Mouse (Mus musculus): ENCODE results near the gene Trp53rkb. TPM values are rescaled to one million over a fixed set of nuclear protein-coding genes. Genes with fewer than 3 reads are reported as not detected.
"Not testable (repeated sequence)": the region's sequence is repeated elsewhere in the genome, so short reads cannot be mapped to it uniquely, and the experiment has no call there.

The Trp53rkb gene
- total RNA-seq (2014; rRNA removed) (1.5 and 1.8 TPM in 2 replicates), polyA plus RNA-seq (2012; rRNA removed) (3.0 and 3.1 TPM in 2 replicates)

DNA sequence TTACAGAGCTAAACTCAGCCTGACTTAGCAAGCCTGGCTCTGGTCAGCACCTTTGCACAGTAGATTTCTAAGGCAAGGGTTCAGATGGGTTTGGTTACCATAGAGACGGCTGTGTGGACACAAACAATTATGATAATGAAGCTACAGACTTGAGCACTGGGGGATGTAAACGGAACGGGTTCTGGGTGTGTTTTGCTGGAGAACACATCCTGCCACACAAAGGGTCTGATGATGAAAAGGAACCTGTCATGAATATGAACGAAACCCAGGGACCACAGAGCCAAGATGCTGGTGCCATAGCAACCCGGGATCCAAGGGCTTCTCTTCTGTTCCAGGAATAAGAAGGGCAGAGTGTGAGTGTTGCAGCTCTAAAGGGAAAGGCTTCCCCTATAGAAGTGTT is at the start of gene Trp53rkb:
Gene Trp53rkb (plus strand): TSS at position 177 of the 400 bp plus-strand sequence.
- Histone ChIP-seq H3K4me3 (ENCODE audit: insufficient read depth, low read depth, low read length) (peak within 1 kb of the TSS; percentile 73), H3K27ac (replicated peaks; ENCODE audit: insufficient read depth, low read depth, low read length) (no peak within 1 kb of the TSS; the same call in 1 of the 2 replicates), H3K9ac (ENCODE audit: low read depth, low read length) (peak within 1 kb of the TSS; percentile 53), H3K36me3 (ENCODE audit: control insufficient read depth, insufficient read depth, low read length) (no peaks in the 10 kb centered on the region), H3K79me2 (ENCODE audit: control insufficient read depth, insufficient read depth, low read length) (no peaks in the 10 kb centered on the region), H3K4me1 (ENCODE audit: control insufficient read depth, insufficient read depth, low read length) (peaks cover 9% of the 10 kb centered on the region), H3K27me3 (ENCODE audit: control insufficient read depth, insufficient read depth, low read length) (no peaks in the 10 kb centered on the region)
- 89% methylated on average over 5 of the region's 5 CpGs for WGBS
- TF ChIP-seq CTCF (IDR thresholded peaks at IDR 0.05; ENCODE audit: low read depth, low read length) (no peak), POLR2A (IDR thresholded peaks at IDR 0.05; ENCODE audit: extremely low read depth, insufficient read depth, low read length) (no peak)
- no peak for DNase-seq (ENCODE audit: extremely low read depth, low read depth, low spot score)

DNA sequence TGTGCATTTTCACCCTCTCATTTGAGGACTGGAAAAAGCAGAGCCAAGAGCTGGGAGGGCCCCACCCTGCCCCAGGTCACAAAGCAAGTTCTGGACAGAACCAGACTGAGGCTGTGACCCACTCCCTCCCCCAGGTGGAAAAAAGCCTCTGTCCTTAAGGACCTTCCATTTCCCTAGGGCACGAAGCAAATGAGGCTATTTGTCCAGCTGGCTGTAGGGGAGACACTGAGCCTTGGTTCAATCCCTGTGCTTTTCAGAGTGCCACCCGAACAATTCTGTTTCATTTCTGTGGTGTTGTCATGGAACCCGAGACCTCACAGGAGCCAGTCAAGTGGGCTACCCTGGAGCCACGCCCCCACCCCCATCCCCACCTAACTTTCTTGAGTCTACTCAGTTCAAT is 48.8 kb upstream of the Trp53rkb start:
- Histone ChIP-seq H3K36me3 (ENCODE audit: control insufficient read depth, insufficient read depth, low read length) (no peaks in the 10 kb centered on the region), H3K79me2 (ENCODE audit: control insufficient read depth, insufficient read depth, low read length) (no peaks in the 10 kb centered on the region), H3K27me3 (ENCODE audit: control insufficient read depth, insufficient read depth, low read length) (no peaks in the 10 kb centered on the region), H3K27ac (replicated peaks; ENCODE audit: insufficient read depth, low read depth, low read length) (no peak overlapping the region), H3K4me3 (ENCODE audit: insufficient read depth, low read depth, low read length) (no peak overlapping the region), H3K9ac (ENCODE audit: low read depth, low read length) (no peak overlapping the region), H3K4me1 (ENCODE audit: control insufficient read depth, insufficient read depth, low read length) (no peaks in the 10 kb centered on the region)
- no peak for TF ChIP-seq CTCF (IDR thresholded peaks at IDR 0.05; ENCODE audit: low read depth, low read length)
- TF ChIP-seq POLR2A (IDR thresholded peaks at IDR 0.05; ENCODE audit: extremely low read depth, insufficient read depth, low read length), result no peak
- 75% methylated on average over 4 of the region's 4 CpGs for WGBS
- DNase-seq (ENCODE audit: extremely low read depth, low read depth, low spot score), result no peak

DNA sequence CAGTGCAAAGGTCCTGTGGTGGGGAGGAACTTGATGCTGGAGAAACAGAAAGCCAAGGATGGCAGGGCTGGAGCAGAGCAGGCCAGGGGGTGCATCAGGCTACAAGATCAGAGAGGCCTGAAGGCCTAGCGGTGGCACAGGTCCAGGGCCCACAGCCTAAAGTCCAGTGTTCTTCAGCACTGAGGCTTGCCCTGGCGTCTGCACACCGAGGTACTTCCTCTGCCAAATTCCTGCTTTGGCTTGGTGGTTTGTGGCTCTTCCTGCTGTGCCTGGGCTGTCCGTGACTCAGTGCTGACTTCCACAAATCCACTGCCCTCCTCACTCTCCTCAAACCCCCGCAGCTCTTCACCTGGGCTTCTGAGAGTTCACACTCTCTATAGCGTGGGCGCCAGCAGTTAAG is 47.9 kb upstream of the Trp53rkb start:
- H3K79me2 ChIP-seq (ENCODE audit: control insufficient read depth, insufficient read depth, low read length), result no peaks in the 10 kb centered on the region
- H3K27ac ChIP-seq (replicated peaks; ENCODE audit: insufficient read depth, low read depth, low read length), result no peak overlapping the region
- no peaks in the 10 kb centered on the region for H3K36me3 ChIP-seq (ENCODE audit: control insufficient read depth, insufficient read depth, low read length)
- DNase-seq (ENCODE audit: extremely low read depth, low read depth, low spot score), result peak; percentile 60
- H3K9ac ChIP-seq (ENCODE audit: low read depth, low read length), result no peak overlapping the region
- no peaks in the 10 kb centered on the region for H3K4me1 ChIP-seq (ENCODE audit: control insufficient read depth, insufficient read depth, low read length)
- no peak overlapping the region for H3K4me3 ChIP-seq (ENCODE audit: insufficient read depth, low read depth, low read length)
- WGBS, result 56% methylated on average over 7 of the region's 7 CpGs
- H3K27me3 ChIP-seq (ENCODE audit: control insufficient read depth, insufficient read depth, low read length), result no peaks in the 10 kb centered on the region
- TF ChIP-seq CTCF (IDR thresholded peaks at IDR 0.05; ENCODE audit: low read depth, low read length) (no peak), POLR2A (IDR thresholded peaks at IDR 0.05; ENCODE audit: extremely low read depth, insufficient read depth, low read length) (no peak)

- H3K36me3 ChIP-seq (ENCODE audit: control insufficient read depth, insufficient read depth, low read length), result no peaks in the 10 kb centered on the region
- TF ChIP-seq CTCF (IDR thresholded peaks at IDR 0.05; ENCODE audit: low read depth, low read length) (no peak), POLR2A (IDR thresholded peaks at IDR 0.05; ENCODE audit: extremely low read depth, insufficient read depth, low read length) (no peak)
- no peaks in the 10 kb centered on the region for H3K4me1 ChIP-seq (ENCODE audit: control insufficient read depth, insufficient read depth, low read length)
- H3K79me2 ChIP-seq (ENCODE audit: control insufficient read depth, insufficient read depth, low read length), result no peaks in the 10 kb centered on the region
- no peaks in the 10 kb centered on the region for H3K27me3 ChIP-seq (ENCODE audit: control insufficient read depth, insufficient read depth, low read length)
- WGBS, result 80% methylated on average over 9 of the region's 9 CpGs
- no peak overlapping the region for H3K4me3 ChIP-seq (ENCODE audit: insufficient read depth, low read depth, low read length)
- DNase-seq (ENCODE audit: extremely low read depth, low read depth, low spot score), result peak; percentile 21
- no peak overlapping the region for H3K9ac ChIP-seq (ENCODE audit: low read depth, low read length)
- no peak overlapping the region for H3K27ac ChIP-seq (replicated peaks; ENCODE audit: insufficient read depth, low read depth, low read length)
These were observed 46.5 kb upstream of the Trp53rkb start for GRCm38 (mm10) chr2:166745849-166746248.

DNA sequence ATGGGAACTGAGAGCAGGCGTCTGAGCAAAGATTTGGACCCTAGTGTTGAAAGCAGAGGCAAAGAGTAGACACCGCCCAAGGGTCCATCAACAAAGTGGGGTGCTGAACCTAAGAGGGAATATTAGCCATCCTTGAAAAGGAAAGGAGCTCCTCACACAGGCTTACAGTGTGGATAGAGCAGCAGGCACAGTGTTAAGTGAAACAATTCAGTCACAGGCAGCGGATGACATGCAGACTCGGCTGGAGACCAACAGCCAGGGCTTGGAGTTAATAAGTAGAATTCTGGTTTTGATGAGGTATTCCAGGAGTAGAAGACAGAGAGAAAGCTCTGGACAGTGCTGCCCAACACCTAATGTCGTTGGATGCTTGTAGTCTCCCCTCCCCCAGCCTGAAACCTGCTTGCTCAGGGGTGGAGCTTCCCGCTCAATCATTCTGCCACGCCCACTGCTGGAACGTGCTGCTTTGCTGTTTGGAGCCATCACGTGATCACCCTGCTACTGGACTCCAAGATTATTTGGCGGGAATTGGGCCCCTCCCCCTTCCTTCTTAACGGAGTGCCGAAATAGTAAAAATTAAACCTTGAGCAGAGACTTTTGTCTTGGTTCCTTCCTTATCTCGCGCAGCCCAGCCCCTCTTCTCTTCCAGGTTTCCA is 45.9 kb upstream of the Trp53rkb start:
- not testable (repeated sequence) for H3K79me2 ChIP-seq (ENCODE audit: control insufficient read depth, insufficient read depth, low read length); H3K4me1 ChIP-seq (ENCODE audit: control insufficient read depth, insufficient read depth, low read length); H3K27me3 ChIP-seq (ENCODE audit: control insufficient read depth, insufficient read depth, low read length); H3K27ac ChIP-seq (replicated peaks; ENCODE audit: insufficient read depth, low read depth, low read length); H3K9ac ChIP-seq (ENCODE audit: low read depth, low read length); H3K4me3 ChIP-seq (ENCODE audit: insufficient read depth, low read depth, low read length); H3K36me3 ChIP-seq (ENCODE audit: control insufficient read depth, insufficient read depth, low read length)
- WGBS, result 53% methylated on average over 14 of the region's 14 CpGs
- DNase-seq (ENCODE audit: extremely low read depth, low read depth, low spot score), result peak; percentile 10

GRCm38 (mm10) chr2:166750620-166751191 is 41.6 kb upstream of the Trp53rkb start:
- H3K36me3 ChIP-seq (ENCODE audit: control insufficient read depth, insufficient read depth, low read length), result no peaks in the 10 kb centered on the region
- no peaks in the 10 kb centered on the region for H3K27me3 ChIP-seq (ENCODE audit: control insufficient read depth, insufficient read depth, low read length)
- TF ChIP-seq CTCF (IDR thresholded peaks at IDR 0.05; ENCODE audit: low read depth, low read length) (no peak), POLR2A (IDR thresholded peaks at IDR 0.05; ENCODE audit: extremely low read depth, insufficient read depth, low read length) (no peak)
- DNase-seq (ENCODE audit: extremely low read depth, low read depth, low spot score), result no peak
- H3K27ac ChIP-seq (replicated peaks; ENCODE audit: insufficient read depth, low read depth, low read length), result no peak overlapping the region
- no peak overlapping the region for H3K4me3 ChIP-seq (ENCODE audit: insufficient read depth, low read depth, low read length)
- no peaks in the 10 kb centered on the region for H3K79me2 ChIP-seq (ENCODE audit: control insufficient read depth, insufficient read depth, low read length)
- WGBS, result 85% methylated on average over 6 of the region's 6 CpGs
- no peaks in the 10 kb centered on the region for H3K4me1 ChIP-seq (ENCODE audit: control insufficient read depth, insufficient read depth, low read length)
- no peak overlapping the region for H3K9ac ChIP-seq (ENCODE audit: low read depth, low read length)
